Mouse (Mus musculus) cerebellum, adult 8-10 months (tissue): ENCODE results near the gene Clcnkb.

Experiments
- DNase-seq: peaks from one replicate; pipeline ENCODE4 v3.0.0; 2022

The Clcnkb gene

GRCm38 (mm10) chr4:141404518-141405313, 11.1 kb downstream of the Clcnkb start:
- peak; percentile 88 for DNase-seq

GRCm38 (mm10) chr4:141400171-141400570, 15.6 kb downstream of the Clcnkb start:
- DNase-seq = no peak

GRCm38 (mm10) chr4:141398545-141398944, 17.3 kb downstream of the Clcnkb start, which contains the start of gene Clcnka:
Gene Clcnka (minus strand): TSS chr4:141398724.
- DNase-seq = no peak

GRCm38 (mm10) chr4:141397861-141398260, 18.0 kb downstream of the Clcnkb start:
- DNase-seq = no peak

- no peak for DNase-seq
Measured at GRCm38 (mm10) chr4:141394751-141395150, 21.1 kb downstream of the Clcnkb start.

GRCm38 (mm10) chr4:141391293-141391692, 24.5 kb downstream of the Clcnkb start:
- DNase-seq = no peak

- DNase-seq = no peak
Measured at GRCm38 (mm10) chr4:141389366-141390150, 26.3 kb downstream of the Clcnkb start.

GRCm38 (mm10) chr4:141387933-141388332, 27.9 kb downstream of the Clcnkb start:
- no peak for DNase-seq

- peak; percentile 54 for DNase-seq
Measured at GRCm38 (mm10) chr4:141387093-141387784, 28.6 kb downstream of the Clcnkb start.

- no peak for DNase-seq
Measured at GRCm38 (mm10) chr4:141386150-141386549, 29.7 kb downstream of the Clcnkb start.

- DNase-seq = peak; percentile 47
Measured at GRCm38 (mm10) chr4:141385275-141385674, 30.5 kb downstream of the Clcnkb start.

- DNase-seq = no peak
Measured at GRCm38 (mm10) chr4:141382406-141382805, 33.4 kb downstream of the Clcnkb start.

- DNase-seq = no peak
Measured at GRCm38 (mm10) chr4:141379674-141380073, 36.1 kb downstream of the Clcnkb start.

GRCm38 (mm10) chr4:141372426-141372825, 43.4 kb downstream of the Clcnkb start:
- no peak for DNase-seq

GRCm38 (mm10) chr4:141367997-141368791, 47.6 kb downstream of the Clcnkb start, which contains the start of gene Fam131c:
Gene Fam131c (plus strand): TSS chr4:141368220.
- no peak for DNase-seq

GRCm38 (mm10) chr4:141365876-141366275, 49.9 kb downstream of the Clcnkb start:
- DNase-seq = no peak

GRCm38 (mm10) chr4:141365126-141365525, 50.7 kb downstream of the Clcnkb start:
- no peak for DNase-seq

- DNase-seq = peak; percentile 72
Measured at GRCm38 (mm10) chr4:141362937-141363548, 52.8 kb downstream of the Clcnkb start.

- no peak for DNase-seq
Measured at GRCm38 (mm10) chr4:141360846-141361245, 55.0 kb downstream of the Clcnkb start.

GRCm38 (mm10) chr4:141359222-141359621, 56.6 kb downstream of the Clcnkb start:
- no peak for DNase-seq

GRCm38 (mm10) chr4:141357811-141358210, 58.0 kb downstream of the Clcnkb start:
- DNase-seq = no peak
